Mouse (Mus musculus): ENCODE measurements around the gene Ephb2.

Gene Ephb2

DNA sequence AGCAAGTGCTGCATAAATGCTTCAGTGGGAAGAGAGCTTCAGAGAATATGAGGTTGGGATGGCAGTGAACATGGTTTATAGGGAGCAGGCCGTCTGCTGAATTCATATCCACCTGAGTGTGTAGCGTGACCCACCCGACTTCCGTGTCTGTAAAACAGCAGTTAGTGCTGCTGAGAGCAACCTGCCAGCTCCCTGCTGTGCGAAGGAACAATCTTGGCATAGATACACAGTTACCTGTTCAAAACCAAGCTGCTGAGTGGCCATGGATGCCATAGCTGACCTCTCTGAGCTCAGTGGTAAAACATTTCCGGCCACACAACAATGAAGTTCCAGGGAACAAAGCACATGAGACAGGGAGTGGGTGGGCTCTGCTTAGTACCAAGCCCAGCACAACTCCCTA is 138.5 kb downstream of the Ephb2 start:
- DNase-seq = no peak

DNA sequence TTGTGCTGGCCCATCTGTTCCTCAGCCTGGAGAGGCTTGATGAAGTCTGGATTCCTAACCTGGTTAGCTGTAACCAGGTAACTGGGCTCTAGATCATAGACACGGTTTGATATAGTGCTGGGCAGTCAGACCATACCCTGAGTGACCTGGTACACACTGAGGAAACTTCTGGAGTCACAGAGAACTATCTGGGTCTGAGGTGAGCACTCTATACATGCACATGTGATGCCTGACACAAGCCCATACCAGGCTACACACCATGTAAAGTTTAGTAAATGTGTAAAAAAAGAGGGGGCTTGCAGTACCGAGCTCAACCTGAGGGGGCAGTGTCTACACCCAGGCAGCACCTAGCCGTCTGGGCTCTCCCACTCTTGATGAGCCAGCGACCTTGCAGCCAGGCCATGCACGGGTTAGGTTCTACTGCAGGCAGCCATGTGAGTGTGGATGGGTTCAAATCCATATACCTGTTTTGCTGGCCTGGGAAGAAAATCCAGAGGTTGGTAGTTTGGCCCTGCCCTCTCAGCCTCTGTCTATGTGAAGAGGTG is 139.3 kb downstream of the Ephb2 start:
- peak; percentile 51 for DNase-seq

DNA sequence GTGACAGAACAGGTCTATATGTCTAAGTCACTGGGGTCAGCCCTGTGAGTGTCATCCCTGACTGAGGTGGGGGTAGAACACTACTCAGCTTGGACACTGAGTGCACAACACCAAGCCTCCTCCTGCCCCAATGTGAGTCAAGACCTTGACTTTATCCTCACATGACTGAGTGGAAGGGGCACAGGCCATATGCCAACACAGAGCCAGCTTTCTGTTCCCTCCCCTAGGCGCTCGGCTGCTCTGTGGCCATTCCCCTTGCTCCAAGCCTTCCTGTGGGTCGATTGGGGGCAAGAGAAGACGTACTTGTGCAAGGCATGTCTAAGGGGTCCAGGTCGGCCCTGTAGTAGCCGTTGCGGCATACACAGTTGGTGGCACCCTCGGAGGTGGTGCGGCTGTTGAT is 140.1 kb downstream of the Ephb2 start:
- DNase-seq = no peak

DNA sequence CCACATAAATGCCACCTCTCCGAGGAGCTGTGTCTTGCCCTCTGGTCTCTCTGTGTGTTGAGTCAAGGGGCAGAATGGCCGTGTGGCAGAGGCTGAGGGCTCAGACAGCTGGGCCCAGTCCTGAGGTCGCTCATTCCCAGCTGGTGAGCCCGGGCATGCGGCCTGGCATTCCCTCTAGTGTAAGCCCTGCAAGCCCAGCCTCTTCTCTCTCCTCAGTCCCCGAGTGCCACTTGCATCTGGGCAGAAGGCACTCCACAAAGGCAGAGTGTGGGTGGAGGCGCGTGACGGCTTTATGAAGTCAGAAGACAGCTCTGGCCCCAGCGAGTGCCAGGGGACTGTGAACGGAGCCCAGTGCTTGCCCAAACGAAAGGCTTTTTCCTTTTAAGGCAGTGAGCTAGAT is 145.8 kb downstream of the Ephb2 start:
- DNase-seq = no peak

DNA sequence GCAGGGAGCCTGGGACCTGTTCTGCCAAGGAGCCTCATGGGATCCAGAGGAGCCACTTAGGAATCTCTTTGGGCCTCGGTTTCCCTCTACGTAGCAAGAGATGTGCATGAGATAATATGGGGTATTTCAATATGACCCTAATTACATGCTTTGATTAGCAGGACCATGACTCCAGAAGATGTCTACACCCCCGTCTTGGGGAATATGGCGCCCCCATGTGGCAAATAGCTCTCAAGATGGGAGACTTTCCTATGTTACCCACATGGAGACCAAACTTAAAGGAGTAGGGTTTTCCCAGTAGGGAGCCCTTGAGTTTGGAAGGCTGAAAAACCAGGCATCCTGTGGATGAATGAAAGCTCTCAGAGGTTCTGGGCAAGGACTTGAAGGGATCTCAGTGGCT is 147.7 kb downstream of the Ephb2 start:
- DNase-seq = no peak

DNA sequence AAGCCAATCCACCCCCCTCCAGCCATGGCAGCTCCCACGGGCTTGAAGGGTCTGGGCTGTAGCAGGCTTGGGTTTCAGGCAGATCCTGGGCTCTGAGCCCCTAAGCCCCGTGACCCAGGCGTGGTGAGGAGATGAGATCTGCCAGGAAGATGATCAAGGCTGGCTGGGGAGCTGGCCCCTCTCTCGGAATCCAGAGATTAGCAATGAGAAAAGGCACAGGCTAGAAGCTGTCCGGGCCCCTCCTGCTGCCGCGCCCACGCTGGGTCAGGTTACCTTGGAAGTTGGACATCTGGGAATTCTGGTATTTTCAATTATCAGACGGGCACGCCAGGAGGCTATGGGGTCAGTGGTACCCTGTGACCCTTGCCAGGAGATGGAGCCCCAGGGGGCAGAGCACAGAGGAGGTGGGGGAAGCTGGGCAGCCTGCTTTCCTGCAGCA is 150.3 kb downstream of the Ephb2 start:
- DNase-seq = no peak

DNA sequence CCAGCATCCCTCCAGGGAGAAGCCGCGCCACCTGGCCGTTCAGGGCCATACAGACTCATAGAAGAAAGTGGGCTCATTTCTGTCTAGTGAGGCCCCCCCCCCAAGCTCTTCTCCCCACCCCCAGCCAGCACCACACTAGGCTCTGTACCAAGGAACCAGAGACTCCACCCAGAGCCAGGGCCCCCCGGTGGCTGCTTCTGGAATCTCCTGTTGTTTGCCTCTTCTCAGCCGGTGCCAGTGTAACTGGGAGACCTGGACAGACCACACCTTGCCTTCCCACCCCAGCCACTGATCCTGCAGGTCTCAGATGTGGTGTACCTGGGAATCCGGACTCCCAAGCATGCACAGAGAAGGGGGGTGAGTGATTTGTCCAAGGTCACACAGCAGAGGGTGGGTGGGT is 151.3 kb downstream of the Ephb2 start:
- no peak for DNase-seq

DNA sequence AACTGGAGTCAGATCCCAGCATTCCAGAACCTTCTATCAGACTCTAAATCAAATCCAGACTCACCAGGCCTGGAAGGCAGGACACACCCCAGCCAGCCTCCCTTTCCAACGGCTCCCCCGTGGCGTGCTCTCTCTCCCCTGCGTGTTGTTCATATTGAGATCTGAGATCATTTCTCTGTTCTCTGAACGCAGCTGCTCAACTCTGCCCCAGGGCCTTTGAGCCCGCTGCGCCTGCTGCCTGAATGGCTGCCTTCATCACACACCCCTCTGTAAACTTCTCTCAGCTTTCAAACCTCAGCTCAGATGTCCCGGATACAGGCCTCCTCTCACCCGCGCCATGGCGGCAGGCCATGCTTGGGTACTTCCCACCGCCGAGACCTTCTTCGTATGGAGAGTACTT is 155.1 kb downstream of the Ephb2 start:
- no peak for DNase-seq

DNA sequence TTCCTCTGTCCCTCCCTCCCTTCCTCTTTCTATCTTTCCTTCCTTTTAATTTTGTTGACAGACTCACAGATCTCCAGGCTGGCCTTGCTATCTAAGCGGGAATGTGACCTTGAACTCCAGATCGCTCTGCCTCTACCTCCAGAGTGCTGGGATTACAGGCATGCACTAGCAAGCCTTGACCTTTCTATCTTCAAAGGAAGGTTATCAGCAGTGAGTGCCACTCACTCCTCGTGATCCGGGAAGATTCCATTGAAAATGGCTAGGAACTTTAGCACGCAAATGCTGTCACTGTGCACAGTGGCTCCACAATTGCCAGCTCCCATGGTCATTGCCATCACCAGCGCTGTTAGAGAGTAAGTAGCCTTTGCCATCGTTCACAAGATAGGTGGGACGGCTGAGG is 156.6 kb downstream of the Ephb2 start:
- no peak for DNase-seq

DNA sequence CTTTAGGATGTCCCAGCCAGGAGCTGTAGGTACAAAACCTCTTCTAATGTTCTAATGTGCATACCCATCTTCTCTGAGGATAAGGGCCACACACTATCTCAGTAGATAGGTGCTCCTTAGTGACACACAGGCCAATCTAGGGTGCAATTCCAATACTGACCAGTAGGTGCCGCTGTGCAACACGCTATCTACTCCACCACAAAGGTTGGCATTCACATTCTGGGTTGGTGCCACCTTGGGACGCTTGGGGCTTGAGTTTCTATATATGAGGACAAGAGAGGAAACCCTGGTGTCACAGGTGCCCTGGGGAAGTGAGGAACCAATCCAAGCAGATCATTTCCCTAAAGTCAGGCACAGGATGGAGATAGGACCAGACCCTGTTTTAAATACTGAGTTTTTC is 157.3 kb downstream of the Ephb2 start:
- DNase-seq = peak; percentile 72

DNA sequence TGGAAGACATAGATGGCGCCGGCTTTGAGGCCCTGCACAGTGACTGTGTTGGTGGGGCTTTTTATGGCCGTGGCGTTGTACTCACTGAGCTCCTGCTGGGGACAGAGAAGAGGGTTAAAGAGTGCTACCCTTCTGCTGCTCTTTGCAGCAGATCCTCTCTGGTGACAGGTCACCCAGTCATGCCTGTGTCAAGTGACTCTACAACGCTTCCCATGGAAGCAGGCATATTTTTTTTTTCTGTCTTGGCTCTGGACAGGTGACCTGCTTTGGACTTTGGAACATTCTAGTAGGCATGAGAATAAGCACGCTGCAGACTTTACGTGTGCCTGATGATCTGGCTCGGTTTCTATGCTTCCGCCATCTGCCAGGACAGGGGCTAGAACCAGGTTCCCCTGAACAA is 160.3 kb downstream of the Ephb2 start:
- DNase-seq = no peak

DNA sequence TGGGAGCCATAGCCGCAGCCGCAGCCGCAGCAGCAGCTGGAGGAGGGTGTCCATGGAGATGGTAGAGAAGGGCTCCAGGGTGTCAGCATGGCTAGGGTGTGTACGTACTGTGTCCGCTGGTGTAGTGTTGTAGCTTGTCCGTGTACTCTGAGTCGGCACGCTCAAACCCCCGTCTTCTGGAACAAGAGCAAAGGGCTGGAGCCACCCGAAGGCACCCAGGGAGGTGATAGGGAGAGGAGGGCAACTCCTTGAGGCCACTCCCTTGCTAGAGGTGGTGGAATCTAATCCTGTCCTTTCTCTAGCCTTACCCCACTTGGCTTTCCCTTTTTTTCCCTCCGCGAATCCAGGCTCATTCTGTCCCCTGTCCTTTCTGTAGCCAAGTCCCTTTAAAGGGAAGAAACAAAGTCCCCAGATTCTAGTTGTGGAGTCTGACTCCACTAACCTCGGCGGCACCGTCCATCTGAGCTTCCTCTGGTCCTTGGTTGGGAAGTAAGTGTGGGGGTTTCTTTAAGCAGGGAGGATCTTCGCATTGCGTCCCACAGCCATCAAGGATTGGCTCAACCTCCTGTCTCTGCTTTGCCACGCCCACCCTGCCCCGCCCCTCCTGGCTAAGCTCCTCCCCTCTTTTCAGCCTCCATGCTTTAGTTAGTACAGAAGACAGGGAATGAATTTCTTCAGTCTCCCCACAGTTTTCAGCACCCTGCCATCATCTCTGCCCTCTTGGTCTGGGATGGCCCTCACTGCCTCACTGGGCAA is 163.3 kb downstream of the Ephb2 start:
- DNase-seq = no peak

DNA sequence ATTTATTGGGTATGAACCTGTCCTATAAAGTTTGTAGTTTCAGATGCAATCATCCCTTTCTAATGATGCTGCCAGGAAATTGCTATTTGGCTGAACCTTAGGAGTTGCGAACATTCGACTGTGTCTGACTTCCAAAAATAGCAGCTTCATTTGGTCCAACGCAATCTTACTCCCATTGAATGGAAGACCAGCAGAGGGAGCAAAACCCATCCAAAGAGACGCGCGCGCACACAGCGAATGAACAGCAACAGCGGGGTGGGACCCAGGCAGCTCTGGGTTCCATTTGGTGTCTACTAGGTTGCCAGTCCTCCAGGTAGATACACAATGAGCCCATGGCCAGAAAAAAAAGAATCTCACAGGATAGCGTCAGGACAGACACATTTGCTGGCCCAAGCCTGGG is 168.0 kb downstream of the Ephb2 start:
- no peak for DNase-seq

DNA sequence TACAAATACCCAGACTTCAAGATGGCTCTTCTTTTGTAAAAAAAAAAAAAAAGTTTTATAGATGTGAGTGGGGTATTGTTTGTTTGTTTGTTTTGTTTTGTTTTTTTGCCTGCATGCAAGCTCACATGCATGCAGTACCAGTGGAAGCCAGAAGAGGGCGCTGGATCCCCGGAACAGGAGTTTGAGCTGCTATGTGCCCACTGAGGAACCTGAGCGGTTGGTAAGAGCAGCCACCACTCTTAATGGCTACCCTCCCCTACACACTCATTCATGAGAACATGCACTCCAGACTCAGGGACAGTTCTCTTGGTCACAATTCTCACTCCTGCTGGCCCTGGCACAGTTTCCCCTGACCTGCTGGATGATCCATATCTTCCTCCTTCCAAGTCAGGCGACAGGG is 169.8 kb downstream of the Ephb2 start:
- no peak for DNase-seq

DNA sequence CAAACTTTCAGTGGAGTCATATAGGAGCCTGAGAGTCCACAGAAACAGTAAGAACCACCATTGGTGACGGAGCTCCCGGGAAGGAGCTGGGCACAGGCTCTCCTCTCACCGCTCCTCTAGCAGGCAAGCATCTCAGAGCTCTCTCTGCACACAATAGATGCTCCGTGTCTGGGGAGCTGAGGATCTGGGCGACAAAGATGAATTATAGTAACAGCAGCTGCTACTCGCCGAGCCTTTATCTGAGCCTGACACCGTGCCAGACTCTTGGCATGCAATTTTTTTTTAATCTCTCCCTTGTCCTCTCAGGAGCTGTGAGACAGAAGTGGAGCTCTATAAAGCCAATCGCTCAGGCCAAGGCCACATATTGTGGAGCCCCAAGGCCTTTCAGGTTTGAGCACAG is 170.7 kb downstream of the Ephb2 start:
- no peak for DNase-seq

DNA sequence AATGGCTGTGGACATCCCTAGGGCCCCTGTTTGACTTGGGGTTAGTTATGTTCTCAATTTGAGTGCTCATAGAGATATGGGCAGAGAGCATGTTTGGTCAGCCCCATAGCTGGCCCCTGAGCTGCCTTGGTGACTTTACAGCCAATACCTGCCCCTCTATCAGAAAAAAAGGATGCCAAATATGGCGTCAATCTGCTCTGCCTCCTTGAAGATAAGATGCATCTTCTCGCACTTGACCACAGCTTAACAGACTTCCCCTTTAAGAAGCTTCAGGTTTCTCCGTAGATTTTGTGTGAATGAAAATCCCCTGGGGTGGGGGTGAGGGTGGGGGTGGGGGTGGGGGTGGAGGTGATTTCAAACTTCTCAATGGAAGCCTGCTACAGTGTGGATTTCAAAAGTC is 177.9 kb downstream of the Ephb2 start:
- no peak for DNase-seq

DNA sequence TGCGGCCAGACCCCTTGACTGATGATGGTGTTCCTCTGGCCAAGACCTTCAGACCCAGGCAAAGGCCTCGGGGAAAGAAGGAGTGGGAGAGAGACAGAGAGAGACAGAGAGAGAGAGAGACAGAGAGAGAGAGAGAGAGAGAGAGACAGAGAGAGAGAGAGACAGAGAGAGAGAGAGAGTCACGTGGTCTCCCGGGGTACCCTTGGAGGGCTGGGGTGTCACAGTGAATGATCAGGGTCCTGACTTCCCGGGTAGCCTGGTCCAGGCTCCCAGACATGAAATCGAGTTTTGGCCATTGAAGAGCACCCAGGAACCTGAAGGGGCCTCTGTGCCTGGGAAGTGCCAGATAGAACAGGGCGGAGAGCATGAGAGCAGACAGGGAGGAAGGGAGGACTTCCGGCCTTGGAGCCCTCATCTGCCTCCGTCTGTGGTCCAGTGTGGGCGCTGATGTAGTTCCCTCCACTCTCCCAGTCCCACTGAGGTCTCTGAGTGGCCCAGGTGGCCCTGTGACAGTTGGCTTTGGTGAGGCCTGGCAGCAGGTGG is 182.0 kb downstream of the Ephb2 start:
- no peak for DNase-seq

DNA sequence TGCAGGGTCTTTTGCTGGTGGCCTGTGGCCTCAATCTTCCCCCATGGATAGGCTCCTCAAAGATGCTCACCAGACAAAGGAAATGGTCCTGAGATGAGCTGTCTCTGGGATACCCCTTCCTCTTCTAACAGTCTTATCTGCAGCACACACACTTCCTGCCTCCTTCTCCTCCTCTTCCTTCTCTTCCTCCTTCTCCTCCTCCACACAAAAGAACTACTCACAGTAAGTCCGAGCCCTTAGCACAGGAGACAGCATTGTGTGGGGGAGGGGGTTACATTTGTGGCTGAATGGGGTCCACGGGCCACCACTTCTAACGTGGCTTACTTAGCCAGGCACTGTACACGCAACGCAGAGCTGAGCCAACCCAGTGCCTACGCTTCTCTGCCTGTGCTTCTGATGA is 182.8 kb downstream of the Ephb2 start:
- no peak for DNase-seq

DNA sequence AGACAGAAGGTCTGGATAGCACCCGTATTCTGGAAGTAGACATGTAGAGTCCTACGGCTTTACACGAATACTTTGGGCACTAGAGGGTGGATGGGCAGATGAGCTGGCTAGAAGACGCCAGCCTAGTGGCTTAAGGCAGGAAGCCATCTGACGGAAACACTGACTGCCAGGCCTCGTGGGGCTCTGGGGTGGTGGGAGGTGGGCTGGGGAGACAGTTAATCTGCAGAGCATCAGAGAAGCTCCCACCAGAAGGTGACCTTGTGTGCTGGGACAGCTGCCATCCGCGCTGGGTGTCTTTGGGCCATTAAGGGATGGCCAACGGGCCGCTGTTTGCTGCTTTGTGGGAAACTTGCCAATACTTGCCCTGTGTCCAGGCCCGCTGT is 183.3 kb downstream of the Ephb2 start:
- no peak for DNase-seq

DNA sequence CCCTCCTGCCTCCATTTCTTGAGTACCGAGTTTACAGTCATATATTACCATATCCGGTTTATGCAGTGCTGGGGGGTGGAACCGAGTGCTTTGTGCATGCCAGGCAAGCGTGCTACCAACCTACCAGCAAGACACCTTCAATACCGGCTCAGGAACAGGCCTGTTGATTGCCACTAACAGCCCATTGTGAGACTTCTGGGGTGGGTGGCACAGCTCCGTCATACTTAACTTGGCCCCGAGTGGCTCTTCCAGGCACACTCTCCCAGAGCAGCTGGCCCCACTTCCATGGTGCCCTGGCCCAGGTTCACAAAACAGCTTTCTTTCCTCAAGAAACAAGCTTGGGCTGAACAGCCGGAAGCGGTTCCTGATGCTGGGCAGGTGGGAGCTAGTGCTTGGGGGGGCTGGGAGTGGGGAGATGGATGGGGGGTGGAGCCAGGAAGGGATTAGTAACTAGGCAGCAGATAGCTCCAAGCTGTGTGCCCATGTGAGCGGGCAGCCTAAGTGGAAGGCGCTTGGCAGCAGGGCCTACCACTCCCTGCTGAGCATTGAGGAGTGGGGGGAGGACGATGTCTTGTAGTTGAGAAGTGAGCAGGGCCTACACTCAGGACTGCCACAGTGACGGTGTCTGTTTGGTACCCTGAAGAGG is 183.8 kb downstream of the Ephb2 start:
- DNase-seq = no peak

DNA sequence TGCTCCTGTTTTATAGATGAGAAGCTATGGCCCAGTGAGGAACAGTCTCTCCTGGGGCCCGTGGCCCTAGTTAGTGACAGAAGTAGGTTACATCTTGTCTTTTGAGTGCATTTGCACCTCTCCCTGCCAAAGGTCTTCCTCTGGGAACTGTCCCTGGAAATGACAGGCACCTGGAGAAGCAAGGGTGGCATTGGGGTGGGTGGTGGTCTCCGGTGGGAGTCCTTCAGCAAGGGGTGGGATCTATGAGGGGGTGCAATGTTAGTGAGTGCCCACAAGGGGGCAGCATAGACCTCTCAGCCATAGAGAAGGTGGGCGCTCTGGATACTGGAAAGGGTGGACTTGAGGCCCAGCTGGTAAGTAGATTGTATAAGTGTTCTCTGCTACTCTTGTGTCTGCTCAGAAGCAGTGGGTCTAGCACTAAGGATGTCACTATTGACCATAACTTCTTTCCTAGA is 184.4 kb downstream of the Ephb2 start:
- peak; percentile 30 for DNase-seq

DNA sequence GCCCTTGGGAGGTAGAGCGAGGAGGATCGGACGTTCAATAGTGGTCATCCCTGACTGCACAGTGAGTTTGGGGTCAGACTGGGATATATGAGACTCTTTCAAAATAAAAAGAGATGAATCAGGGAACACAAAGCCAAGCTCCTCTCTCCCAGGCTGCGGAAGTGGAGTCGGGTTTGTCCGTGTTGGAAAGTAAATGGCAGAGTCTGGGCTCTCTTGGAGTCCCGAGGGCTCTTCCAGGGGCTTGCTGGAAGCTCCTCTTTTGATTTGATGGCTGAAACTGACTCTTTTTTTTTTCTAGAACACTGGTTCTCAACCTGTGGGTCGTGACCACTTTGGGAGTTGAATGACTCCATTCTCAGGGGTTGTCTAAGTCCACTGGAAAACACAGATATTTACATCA is 185.5 kb downstream of the Ephb2 start:
- no peak for DNase-seq

DNA sequence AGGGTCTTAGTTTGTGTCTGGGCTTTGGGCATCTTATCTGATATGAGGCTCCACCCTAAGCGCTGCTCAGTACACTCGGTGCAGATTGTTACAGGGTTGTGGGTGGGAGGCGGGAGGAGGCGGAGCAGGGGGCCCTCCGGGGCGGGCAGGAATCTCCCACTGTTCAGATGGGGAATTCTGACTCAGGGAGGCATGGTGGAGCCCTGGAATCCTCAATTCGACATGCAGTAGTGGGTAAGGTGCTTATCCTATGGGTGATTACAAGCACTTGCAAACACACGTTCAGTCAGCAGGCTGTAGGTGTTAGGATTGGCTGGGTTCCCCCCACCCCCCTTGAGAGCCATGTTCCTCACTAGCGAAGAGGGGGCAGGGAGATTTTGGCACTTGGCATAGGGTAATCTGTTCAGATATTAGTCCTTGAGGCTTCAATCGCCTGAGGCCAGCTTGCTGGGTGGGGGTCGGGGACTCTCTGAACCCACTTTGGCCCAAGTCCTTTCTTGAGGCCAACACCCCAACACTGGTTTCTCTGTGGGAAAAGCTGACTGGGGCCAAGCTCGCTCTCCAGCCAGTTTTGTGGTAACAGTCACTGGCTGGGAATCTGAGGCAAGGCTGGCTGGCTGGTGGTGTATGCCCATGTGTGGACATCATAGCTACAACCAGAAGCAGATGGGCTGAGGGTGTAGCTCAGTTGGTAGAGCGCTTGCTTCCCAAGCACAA is 186.2 kb downstream of the Ephb2 start:
- no peak for DNase-seq

Data from liver (tissue).